In genomic region chr5:122136508-122137408, GRCm38 (mm10) we compare ENCODE assay signal across 11 mouse cellular contexts. TPM values are rescaled to one million over a fixed set of nuclear protein-coding genes. Genes with fewer than 3 reads are reported as not detected.
DNase-seq lines count a peak whose midpoint lies in the region; ATAC-seq and TF ChIP-seq lines count a peak whose summit lies in the region.
"Had no signal": no experiment of that assay in that cellular context is flagged by ENCODE, and none has a peak within 500 bp of the region (broad histone marks: within the 10 kb centered on the region; RNA-seq: fewer than 3 reads in every experiment).

No protein-coding gene starts in this region.

- no peaks in the 10 kb centered on the region for H3K36me3 ChIP-seq in heart, embryonic 15.5 days
- H3K36me3 ChIP-seq in lung, embryonic 14.5 days (ENCODE audit: insufficient read depth), result no peaks in the 10 kb centered on the region
- no peaks in the 10 kb centered on the region for H3K36me3 ChIP-seq in neural tube, embryonic 15.5 days
- H3K36me3 ChIP-seq: embryonic facial prominence, embryonic 12.5 days; hindbrain, embryonic 10.5 days had no signal

- DNase-seq in spleen, postnatal 36 days (ENCODE audit: low spot score in 2 of 2), result peak; percentile 32 to 46
- DNase-seq in spleen, adult 18-20 months, result no peak
- peak; percentile 72 for DNase-seq in lung, embryonic 14.5 days
- DNase-seq in testis, postnatal 14 days (ENCODE audit: low spot score), result peak; percentile 87
- no peak for DNase-seq in left cerebral cortex, adult 9 months (ENCODE audit: low spot score in 2 of 2)
- no peak for DNase-seq in adipocyte (ENCODE audit: low spot score)

- H3K4me2 ChIP-seq in heart, embryonic 15.5 days, result peak overlapping the region; percentile 15
- H3K4me2 ChIP-seq in lung, embryonic 14.5 days, result no peak overlapping the region
- no peak overlapping the region for H3K4me2 ChIP-seq in neural tube, embryonic 15.5 days
- H3K4me2 ChIP-seq: embryonic facial prominence, embryonic 12.5 days had no signal

- no peak overlapping the region for H3K9ac ChIP-seq in heart, embryonic 15.5 days
- no peak overlapping the region for H3K9ac ChIP-seq in lung, embryonic 14.5 days
- no peak overlapping the region for H3K9ac ChIP-seq in neural tube, embryonic 15.5 days (replicated peaks)
- H3K9ac ChIP-seq: embryonic facial prominence, embryonic 12.5 days had no signal

- TF ChIP-seq CTCF in lung, embryonic 14.5 days (IDR thresholded peaks at IDR 0.05; ENCODE audit: low read depth), result no peak

- H3K4me3 ChIP-seq in heart, embryonic 15.5 days, result no peak overlapping the region
- no peak overlapping the region for H3K4me3 ChIP-seq in lung, embryonic 14.5 days (ENCODE audit: low read depth, low read length)
- no peak overlapping the region for H3K4me3 ChIP-seq in neural tube, embryonic 15.5 days (replicated peaks)
- H3K4me3 ChIP-seq: embryonic facial prominence, embryonic 12.5 days; hindbrain, embryonic 10.5 days; left cerebral cortex, adult 2 months had no signal

- peak; percentile 54 for ATAC-seq in heart, embryonic 15.5 days (replicated peaks; ENCODE audit: insufficient number of reproducible peaks, insufficient read depth, low FRiP score, low read depth)
- ATAC-seq in lung, embryonic 14.5 days (ENCODE audit: insufficient read depth), result no peak
- ATAC-seq in neural tube, embryonic 15.5 days (ENCODE audit: low FRiP score), result no peak

- peaks cover 37% of the 10 kb centered on the region for H3K4me1 ChIP-seq in heart, embryonic 15.5 days (replicated peaks)
- peaks cover 5% of the 10 kb centered on the region for H3K4me1 ChIP-seq in lung, embryonic 14.5 days (ENCODE audit: insufficient read depth)
- H3K4me1 ChIP-seq in neural tube, embryonic 15.5 days, result peaks cover 5% of the 10 kb centered on the region

- 0 out of 2 replicates have a peak, but pooled peaks cover 2% of the 10 kb centered on the region for H3K27me3 ChIP-seq in heart, embryonic 15.5 days
- H3K27me3 ChIP-seq in lung, embryonic 14.5 days (ENCODE audit: insufficient read depth, low read length), result no peaks in the 10 kb centered on the region
- H3K27me3 ChIP-seq in neural tube, embryonic 15.5 days (replicated peaks), result no peaks in the 10 kb centered on the region
- H3K27me3 ChIP-seq: embryonic facial prominence, embryonic 12.5 days had no signal

- 21% methylated on average over 14 of the region's 14 CpGs for WGBS in heart, embryonic 15.5 days
- 38% methylated on average over 14 of the region's 14 CpGs for WGBS in lung, embryonic 14.5 days
- 89% methylated on average over 14 of the region's 14 CpGs for WGBS in neural tube, embryonic 15.5 days

- peak overlapping the region; percentile 81 for H3K27ac ChIP-seq in heart, embryonic 15.5 days
- no peak overlapping the region for H3K27ac ChIP-seq in lung, embryonic 14.5 days (ENCODE audit: low read depth)
- H3K27ac ChIP-seq in neural tube, embryonic 15.5 days (replicated peaks), result no peak overlapping the region
- H3K27ac ChIP-seq: embryonic facial prominence, embryonic 12.5 days; hindbrain, embryonic 10.5 days; left cerebral cortex, adult 2 months had no signal

- H3K9me3 ChIP-seq in heart, embryonic 15.5 days (replicated peaks), result no peaks in the 10 kb centered on the region
- no peaks in the 10 kb centered on the region for H3K9me3 ChIP-seq in lung, embryonic 14.5 days (ENCODE audit: low read depth, low read length)
- no peaks in the 10 kb centered on the region for H3K9me3 ChIP-seq in neural tube, embryonic 15.5 days (replicated peaks)
- H3K9me3 ChIP-seq: embryonic facial prominence, embryonic 12.5 days; hindbrain, embryonic 10.5 days had no signal

RNA-seq across cellular contexts. Expression of gene Ccdc63, which starts 3.9 kb away (rescaled TPM):
- 0.16 and 0.42 TPM in 2 replicates for polyA plus RNA-seq in heart, embryonic 15.5 days (2015; fragmentation: Nextera tagmentation; extraction: Ambion mirVana)
- polyA plus RNA-seq in lung, embryonic 14.5 days (2014; fragmentation: Nextera tagmentation; extraction: Ambion mirVana), result 0.33 TPM in 1 of 2 replicates, not detected in the other
- polyA plus RNA-seq in neural tube, embryonic 15.5 days (2015; fragmentation: Nextera tagmentation; extraction: Ambion mirVana), result 0.44 TPM in 1 of 2 replicates, not detected in the other
- polyA plus RNA-seq: embryonic facial prominence, embryonic 12.5 days; hindbrain, embryonic 10.5 days had no signal

RNA-seq across cellular contexts. Expression of gene Ppp1cc, which starts 21.3 kb away (rescaled TPM):
- 198 and 233 TPM in 2 replicates for polyA plus RNA-seq in heart, embryonic 15.5 days (2015; fragmentation: Nextera tagmentation; extraction: Ambion mirVana)
- 276 and 293 TPM in 2 replicates for polyA plus RNA-seq in lung, embryonic 14.5 days (2014; fragmentation: Nextera tagmentation; extraction: Ambion mirVana)
- 184 and 200 TPM in 2 replicates for polyA plus RNA-seq in neural tube, embryonic 15.5 days (2015; fragmentation: Nextera tagmentation; extraction: Ambion mirVana)

RNA-seq across cellular contexts. Expression of gene Myl2, which starts 36.0 kb away (rescaled TPM):
- 7,334 and 9,932 TPM in 2 replicates for polyA plus RNA-seq in heart, embryonic 15.5 days (2015; fragmentation: Nextera tagmentation; extraction: Ambion mirVana)
- polyA plus RNA-seq in lung, embryonic 14.5 days (2014; fragmentation: Nextera tagmentation; extraction: Ambion mirVana), result 0.42 and 2.4 TPM in 2 replicates
- 1.8 and 4.7 TPM in 2 replicates for polyA plus RNA-seq in neural tube, embryonic 15.5 days (2015; fragmentation: Nextera tagmentation; extraction: Ambion mirVana)

Comparison
In these comparisons a context has a peak if more than half of its experiments do, and no peak if none do; other contexts are left out.
1. DNase-seq: peak in spleen, postnatal 36 days (2 of 2), lung, embryonic 14.5 days (single experiment) and testis, postnatal 14 days (single experiment); none in spleen, adult 18-20 months (0 of 2), left cerebral cortex, adult 9 months (0 of 2) and adipocyte (single experiment).
2. RNA of gene Myl2, which starts 36.0 kb away (polyA plus RNA-seq): 7,334 to 9,932 TPM in heart, embryonic 15.5 days; 1.8 to 4.7 TPM in neural tube, embryonic 15.5 days and 0.42 to 2.4 TPM in lung, embryonic 14.5 days; every median in the first group is over 1,000 times any median in the second.